Mouse (Mus musculus) CH12.LX (cell line): ENCODE data around the gene Rtp4.

Experiments used
- BHLHE40 ChIP-seq: IDR thresholded peaks from 2 replicates; pipeline ENCODE4 v1.6.1; 2011; ENCODE audit warnings: mild to moderate bottlenecking, low read depth, low read length, improper control_type of control experiment
- CHD1 ChIP-seq: IDR thresholded peaks from 2 replicates; pipeline ENCODE4 v1.6.1; 2012; ENCODE audit warnings: low read depth, low read length, improper control_type of control experiment, inconsistent platforms
- CTCF ChIP-seq, 2 experiments: IDR thresholded peaks in 1 of 2; conservative IDR thresholded peaks in 1 of 2; 2 replicates each; pipeline ENCODE4 v1.5.1; 2011 to 2012; ENCODE audit warnings: low read depth in 2 of 2, low read length in 2 of 2, improper control_type of control experiment in 1 of 2, inconsistent platforms in 1 of 2, mild to moderate bottlenecking in 1 of 2, moderate library complexity in 1 of 2
- E2F4 ChIP-seq: IDR thresholded peaks from 2 replicates; pipeline ENCODE4 v1.6.1; 2011; ENCODE audit warnings: low read depth, low read length, improper control_type of control experiment; ENCODE audit not compliant: insufficient replicate concordance
- MAX ChIP-seq: IDR thresholded peaks from 2 replicates; pipeline ENCODE4 v1.6.1; 2011; ENCODE audit warnings: low read length, improper control_type of control experiment
- MXI1 ChIP-seq: IDR thresholded peaks from 2 replicates; pipeline ENCODE4 v1.6.1; 2011; ENCODE audit warnings: mild to moderate bottlenecking, low read depth, low read length, improper control_type of control experiment
- POLR2A ChIP-seq: IDR thresholded peaks from 2 replicates; pipeline ENCODE4 v1.6.1; 2011; ENCODE audit warnings: low read depth, mild to moderate bottlenecking, improper control_type of control experiment, low read length
- POLR2AphosphoS2 ChIP-seq: IDR thresholded peaks from 2 replicates; pipeline ENCODE4 v1.6.1; 2011; ENCODE audit warnings: low read depth, low read length, improper control_type of control experiment
- TCF12 ChIP-seq: IDR thresholded peaks from 2 replicates; pipeline ENCODE4 v1.6.1; 2014; ENCODE audit warnings: low read depth, mild to moderate bottlenecking, inconsistent platforms, low read length, improper control_type of control experiment
- USF1 ChIP-seq: IDR thresholded peaks from 2 replicates; pipeline ENCODE4 v1.6.1; 2014; ENCODE audit warnings: low read depth, mild to moderate bottlenecking, inconsistent platforms, low read length, improper control_type of control experiment
- ZMIZ1 ChIP-seq: IDR thresholded peaks from 2 replicates; pipeline ENCODE4 v1.6.1; 2012; ENCODE audit warnings: low read depth, mild to moderate bottlenecking, inconsistent platforms, low read length, improper control_type of control experiment

- TF ChIP-seq BHLHE40 (no peak), MXI1 (no peak), CHD1 (no peak), E2F4 (no peak), CTCF (conservative IDR thresholded peaks at IDR 0.05 in 1 of 2, IDR thresholded peaks at IDR 0.05 in 1 of 2; ENCODE audit: low read depth in 2 of 2, low read length in 2 of 2) (no peak), USF1 (no peak), POLR2AphosphoS2 (no peak), TCF12 (no peak), MAX (no peak), POLR2A (no peak), ZMIZ1 (no peak)
Measured at GRCm38 (mm10) chr16:23574561-23574960, 54.5 kb downstream of the Rtp4 start.
